Mouse (Mus musculus): ENCODE measurements around the gene Actn1. TPM values are rescaled to one million over a fixed set of nuclear protein-coding genes. Genes with fewer than 3 reads are reported as not detected.

Gene Actn1
- total RNA-seq, 2 experiments from 2014 or later = 107 to 115 TPM

Other genes starting within 250 kb of the Actn1 start
- 10 to 100 TPM; 43.0 to 53.8 TPM for gene Zfp36l1, start 147.4 kb downstream of the Actn1 start, total RNA-seq (2021)
- gene Dcaf5, start 176.2 kb upstream of the Actn1 start, total RNA-seq (2021) = 10 to 100 TPM; 70.9 to 74.1 TPM
- 100 to 1,000 TPM; 108 to 112 TPM for gene Exd2, start 202.7 kb upstream of the Actn1 start, total RNA-seq (2021)

Data from left cerebral cortex, adult 18-20 months (tissue).